Mouse (Mus musculus) ES-Bruce4 (cell line): Measurements from ENCODE around the gene Ntrk3. TPM values are rescaled to one million over a fixed set of nuclear protein-coding genes. Genes with fewer than 3 reads are reported as not detected.

Experiments
- H3K27ac ChIP-seq: 2 replicates; pipeline ENCODE4 v1.5.1; 2012; ENCODE audit warnings: low read length, inconsistent platforms; ENCODE audit not compliant: insufficient read depth
- H3K27me3 ChIP-seq: 2 replicates; pipeline ENCODE4 v1.6.1; 2012; ENCODE audit warnings: mild to moderate bottlenecking, low read length, inconsistent platforms; ENCODE audit not compliant: control insufficient read depth, poor library complexity, insufficient read depth, severe bottlenecking
- H3K36me3 ChIP-seq: 2 replicates; pipeline ENCODE4 v1.6.1; 2012; ENCODE audit warnings: inconsistent platforms, mild to moderate bottlenecking, low read length, moderate library complexity; ENCODE audit not compliant: control insufficient read depth, poor library complexity, insufficient read depth, severe bottlenecking
- H3K4me1 ChIP-seq: one replicate; pipeline ENCODE4 v1.8.1; 2011; ENCODE audit warnings: low read length; ENCODE audit not compliant: control insufficient read depth, insufficient read depth
- H3K4me3 ChIP-seq: 2 replicates; pipeline ENCODE4 v1.5.1; 2011; ENCODE audit warnings: low read depth, mild to moderate bottlenecking, low read length
- H3K9ac ChIP-seq: 2 replicates; pipeline ENCODE4 v1.6.1; 2012; ENCODE audit warnings: low read depth, mild to moderate bottlenecking, inconsistent platforms; ENCODE audit not compliant: poor library complexity, severe bottlenecking
- H3K9me3 ChIP-seq: replicated peaks from 2 replicates; pipeline ENCODE4 v1.6.1; 2012; ENCODE audit warnings: mild to moderate bottlenecking, low read length, inconsistent platforms; ENCODE audit not compliant: control insufficient read depth, poor library complexity, insufficient read depth, severe bottlenecking
- CTCF ChIP-seq: IDR thresholded peaks from one replicate; pipeline ENCODE4 v1.8.1; 2011; ENCODE audit warnings: low read depth, low read length
- EP300 ChIP-seq: IDR thresholded peaks from 2 replicates; pipeline ENCODE4 v1.6.1; 2011; ENCODE audit warnings: low read depth, low read length; ENCODE audit not compliant: insufficient read depth
- POLR2A ChIP-seq: IDR thresholded peaks from one replicate; pipeline ENCODE4 v1.8.1; 2011; ENCODE audit warnings: low read length; ENCODE audit not compliant: insufficient read depth
- polyA plus RNA-seq: library from polyadenylated mRNA; stranded (reverse); fragments of >200 nt; gene quantifications from 2 replicates; pipeline ENCODE4 v1.2.4, GENCODE M21; 2011; ENCODE audit warnings: low read depth; ENCODE audit not compliant: missing spikeins, insufficient read depth, insufficient read length

Gene Ntrk3
- 0.84 TPM in 1 of 2 replicates, not detected in the other for polyA plus RNA-seq

DNA sequence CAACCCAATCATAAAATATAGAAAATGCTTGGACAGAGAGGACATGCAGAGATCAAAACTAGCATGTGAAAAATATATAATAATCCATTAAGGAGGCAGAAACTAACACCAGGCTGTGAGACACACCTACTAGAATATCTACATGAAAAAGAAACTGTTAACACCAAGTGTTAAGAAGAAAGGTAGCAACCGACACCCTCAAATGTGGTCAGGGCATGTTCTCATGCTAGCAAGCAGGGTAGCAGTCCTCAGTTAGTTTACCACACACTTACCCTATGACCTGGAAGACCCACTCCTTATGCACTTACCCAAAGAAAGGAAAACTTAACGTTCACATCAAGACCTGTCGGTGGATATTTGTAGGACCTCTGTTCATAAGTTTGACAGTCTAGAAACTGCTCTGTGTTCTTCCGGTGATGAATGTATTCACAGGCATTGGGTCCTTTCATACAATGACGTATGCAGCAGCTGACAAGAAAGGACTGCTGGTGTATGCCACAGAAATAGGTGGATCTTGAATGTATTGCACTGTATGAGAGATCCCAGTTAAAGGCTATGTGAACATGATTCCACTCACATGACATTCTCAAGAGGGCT, at the start of gene Ntrk3:
Gene Ntrk3 (minus strand): TSS at position 399 of the 597 bp plus-strand sequence.
- H3K27ac ChIP-seq = no peak within 1 kb of the TSS
- H3K4me1 ChIP-seq = no peaks in the 10 kb centered on the region
- H3K36me3 ChIP-seq = no peaks in the 10 kb centered on the region
- no peak within 1 kb of the TSS for H3K9ac ChIP-seq
- no peak within 1 kb of the TSS for H3K4me3 ChIP-seq
- no peak for TF ChIP-seq POLR2A
- TF ChIP-seq EP300 = no peak
- TF ChIP-seq CTCF = no peak
- no peaks in the 10 kb centered on the region for H3K9me3 ChIP-seq
- no peaks in the 10 kb centered on the region for H3K27me3 ChIP-seq

DNA sequence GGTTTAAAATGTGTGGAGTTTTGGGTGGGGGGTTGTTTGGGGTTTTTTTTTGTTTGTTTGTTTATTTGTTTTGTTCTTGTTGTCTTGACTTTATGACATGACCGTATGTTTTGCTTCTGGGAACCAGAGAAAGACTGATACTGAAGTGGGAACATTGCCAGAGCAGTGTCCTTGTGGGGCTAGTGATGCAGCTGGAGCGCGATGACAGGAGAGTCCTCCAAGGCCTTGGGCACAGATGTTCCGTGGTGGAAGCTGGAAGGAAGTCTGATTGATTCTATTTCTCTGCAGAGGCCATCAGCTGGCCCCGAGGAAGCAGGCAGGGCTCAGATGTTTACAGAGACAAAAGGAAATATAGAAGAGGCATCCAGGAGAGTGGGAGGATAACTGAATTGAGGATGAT, 48.1 kb upstream of the Ntrk3 start:
- H3K27ac ChIP-seq = no peak overlapping the region
- H3K36me3 ChIP-seq = peaks cover 10% of the 10 kb centered on the region
- H3K9me3 ChIP-seq = no peaks in the 10 kb centered on the region
- no peak overlapping the region for H3K4me3 ChIP-seq
- H3K4me1 ChIP-seq = no peaks in the 10 kb centered on the region
- no peaks in the 10 kb centered on the region for H3K27me3 ChIP-seq
- no peak for TF ChIP-seq POLR2A
- TF ChIP-seq EP300 = no peak
- TF ChIP-seq CTCF = no peak
- no peak overlapping the region for H3K9ac ChIP-seq

DNA sequence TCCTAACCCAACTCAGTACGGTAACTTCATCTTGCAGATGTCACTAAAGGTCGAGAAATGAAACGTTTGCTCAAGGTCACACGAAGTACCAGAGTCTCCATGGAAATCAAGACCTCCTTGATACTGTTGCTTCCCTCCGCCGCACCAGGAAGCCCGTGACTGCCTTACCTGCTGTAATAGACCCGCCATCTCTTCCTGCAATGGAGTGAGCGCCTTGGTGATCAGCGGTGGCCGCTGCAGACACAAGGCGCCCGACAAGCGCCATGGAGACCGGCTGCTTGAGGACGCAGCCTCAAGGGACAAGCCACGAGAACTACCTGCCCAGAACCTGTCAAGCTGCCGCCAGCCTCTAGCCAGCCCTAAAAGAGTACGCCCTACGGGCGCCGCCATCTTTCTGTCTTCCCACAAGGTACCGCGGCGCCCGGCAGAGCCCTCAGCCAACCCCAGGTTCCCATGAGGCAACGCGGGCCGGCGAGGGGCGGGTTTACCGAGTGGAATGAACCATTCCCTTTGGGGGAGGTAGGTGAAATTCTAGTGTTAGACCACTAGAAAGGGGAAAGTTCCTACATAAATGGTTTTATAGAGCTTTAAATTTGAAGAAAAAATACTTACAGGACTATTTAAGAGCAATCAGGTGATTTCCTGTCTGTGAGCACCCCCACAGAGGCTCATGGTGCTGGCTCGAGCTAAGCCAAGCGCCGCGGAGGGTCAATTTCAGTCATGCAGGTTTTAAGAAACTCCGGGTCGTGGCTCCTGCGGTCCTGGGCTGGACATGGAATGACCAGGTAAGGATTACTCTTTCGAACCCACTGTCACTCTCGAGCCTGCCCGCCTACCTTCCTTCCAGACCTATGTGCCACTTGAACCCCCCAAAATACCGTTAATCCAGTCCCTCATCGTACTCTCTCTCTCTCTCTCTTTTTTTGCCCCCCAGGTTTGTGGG, 45.1 kb upstream of the Ntrk3 start, which contains the start of the genes Mrps11 and Mrpl46:
Gene Mrps11 (plus strand): TSS at position 481 of the 943 bp plus-strand sequence.
Gene Mrpl46 (minus strand): TSS at position 893 of the 943 bp plus-strand sequence.
- peak within 1 kb of the TSS; percentile 82 for H3K9ac ChIP-seq
- H3K27me3 ChIP-seq = no peaks in the 10 kb centered on the region
- H3K4me3 ChIP-seq = peak within 1 kb of the TSS; percentile 97
- peaks cover 20% of the 10 kb centered on the region for H3K36me3 ChIP-seq
- no peak within 1 kb of the TSS for H3K27ac ChIP-seq
- TF ChIP-seq EP300 (no peak), CTCF (no peak), POLR2A (no peak)
- H3K9me3 ChIP-seq = no peaks in the 10 kb centered on the region
- no peaks in the 10 kb centered on the region for H3K4me1 ChIP-seq

DNA sequence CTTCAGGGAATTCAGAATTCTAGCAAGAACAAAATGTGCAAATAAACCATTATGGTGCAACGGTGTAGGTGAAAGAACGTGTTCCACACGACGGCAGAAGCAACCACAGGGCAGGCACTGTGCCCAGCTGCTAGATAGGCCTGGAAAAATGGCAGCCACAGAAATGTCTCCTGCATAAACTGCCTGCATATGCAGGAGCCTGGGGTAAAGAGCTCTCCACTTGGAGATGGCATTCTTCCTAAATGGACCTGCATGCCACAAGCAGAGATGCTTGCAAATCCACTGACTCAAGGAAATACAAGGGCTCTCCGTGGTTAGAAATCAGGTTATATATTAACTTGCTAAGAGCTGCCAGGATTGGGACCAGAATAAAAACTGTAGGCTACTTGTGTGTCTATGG, 40.9 kb upstream of the Ntrk3 start:
- H3K9me3 ChIP-seq = no peaks in the 10 kb centered on the region
- H3K4me3 ChIP-seq = no peak overlapping the region
- no peaks in the 10 kb centered on the region for H3K4me1 ChIP-seq
- H3K9ac ChIP-seq = no peak overlapping the region
- peaks cover 28% of the 10 kb centered on the region for H3K36me3 ChIP-seq
- H3K27me3 ChIP-seq = no peaks in the 10 kb centered on the region
- TF ChIP-seq EP300 (no peak), CTCF (no peak), POLR2A (no peak)
- H3K27ac ChIP-seq = no peak overlapping the region

DNA sequence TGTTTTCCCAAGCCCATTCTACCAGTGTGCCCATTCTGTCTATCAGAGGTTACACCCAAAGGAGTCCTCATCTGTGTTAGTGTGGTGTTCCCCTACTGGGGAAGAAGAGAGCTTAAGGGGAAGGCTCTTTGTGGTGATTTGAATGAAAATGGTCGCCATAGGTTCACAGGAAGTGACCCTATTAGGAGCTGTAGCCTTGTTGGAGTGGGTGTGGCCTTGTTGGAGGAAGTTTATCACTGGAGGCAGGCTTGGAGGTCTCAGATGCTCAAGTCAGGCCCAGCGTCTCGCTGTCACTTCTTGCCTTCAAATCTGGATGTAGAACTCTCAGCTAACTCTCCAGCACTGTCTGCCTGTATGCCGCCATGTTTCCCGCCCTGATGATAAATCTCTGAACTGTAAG, 33.1 kb upstream of the Ntrk3 start:
- Histone ChIP-seq H3K9me3 (no peaks in the 10 kb centered on the region), H3K27me3 (no peaks in the 10 kb centered on the region), H3K36me3 (peaks cover 8% of the 10 kb centered on the region; the same call in 1 of the 2 replicates), H3K27ac (no peak overlapping the region), H3K4me1 (no peaks in the 10 kb centered on the region), H3K9ac (no peak overlapping the region), H3K4me3 (no peak overlapping the region)
- no peak for TF ChIP-seq EP300
- no peak for TF ChIP-seq POLR2A
- no peak for TF ChIP-seq CTCF

DNA sequence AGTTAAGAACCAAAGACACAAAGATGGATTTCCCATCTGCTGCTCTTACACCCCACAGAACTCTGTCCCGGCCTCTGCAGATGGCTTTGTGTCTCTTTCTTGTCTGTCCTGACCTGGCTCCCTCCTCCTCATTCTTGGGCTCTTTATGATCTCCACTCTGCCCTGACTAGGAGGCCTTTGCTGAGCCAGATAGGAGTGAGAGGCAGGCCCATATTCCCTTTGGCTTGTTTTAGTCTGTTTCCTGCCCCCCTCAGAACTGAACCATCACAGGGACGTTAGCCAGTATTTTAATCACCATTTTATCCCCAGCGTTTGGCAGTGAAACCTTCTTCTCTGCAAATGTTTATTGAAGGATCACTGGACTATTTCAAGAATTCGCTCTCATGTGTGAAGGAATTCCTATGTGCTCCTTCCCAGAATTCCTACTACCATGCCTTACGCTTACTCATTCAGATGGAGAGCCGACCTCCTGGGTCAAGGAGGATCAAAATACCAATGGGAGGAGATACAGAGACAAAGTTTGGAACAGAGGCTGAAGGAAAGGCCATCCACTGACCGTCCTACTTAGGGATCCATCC, 31.4 kb upstream of the Ntrk3 start:
- no peak for TF ChIP-seq POLR2A
- TF ChIP-seq CTCF = no peak
- no peak for TF ChIP-seq EP300
- H3K9me3 ChIP-seq = no peaks in the 10 kb centered on the region
- no peaks in the 10 kb centered on the region for H3K27me3 ChIP-seq
- H3K4me3 ChIP-seq = no peak overlapping the region
- no peak overlapping the region for H3K9ac ChIP-seq
- H3K4me1 ChIP-seq = no peaks in the 10 kb centered on the region
- H3K27ac ChIP-seq = no peak overlapping the region
- no peaks in the 10 kb centered on the region for H3K36me3 ChIP-seq
